Mouse (Mus musculus) frontal cortex, postnatal 14 days (tissue): ENCODE results near the gene Pin1.

Experiments used
- DNase-seq, 2 experiments: peaks; one replicate each; pipeline ENCODE4 v3.0.0; 2022; ENCODE audit warnings: low spot score in 2 of 2

The Pin1 gene

DNA sequence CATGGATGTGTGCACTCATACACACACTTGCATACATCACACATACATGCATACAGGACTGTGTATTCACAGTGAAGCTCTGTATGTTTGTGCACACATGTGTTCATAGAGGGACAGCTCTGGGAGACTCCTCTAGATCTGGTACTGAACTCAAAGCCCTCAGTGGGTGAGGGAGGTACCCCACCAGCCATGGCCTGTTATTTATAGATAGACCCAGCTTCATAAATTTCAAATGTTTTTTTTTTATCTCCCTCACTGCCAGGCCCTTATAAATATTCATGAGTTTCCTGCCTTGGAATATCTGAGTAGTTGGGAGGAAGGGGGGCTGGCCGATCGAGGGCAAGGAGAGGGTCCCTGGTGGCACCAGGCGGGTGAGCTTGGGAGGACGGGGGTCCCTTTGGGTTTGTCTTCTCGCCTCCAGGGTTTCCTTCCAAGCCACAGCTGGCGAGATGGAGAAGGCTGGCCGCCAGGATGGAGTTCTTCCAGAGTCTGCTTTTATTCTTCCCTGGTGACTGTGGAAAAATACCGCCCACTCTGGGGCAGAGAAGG, 52.0 kb downstream of the Pin1 start:
- DNase-seq = peak in 1 of 2 experiments; percentile 36

DNA sequence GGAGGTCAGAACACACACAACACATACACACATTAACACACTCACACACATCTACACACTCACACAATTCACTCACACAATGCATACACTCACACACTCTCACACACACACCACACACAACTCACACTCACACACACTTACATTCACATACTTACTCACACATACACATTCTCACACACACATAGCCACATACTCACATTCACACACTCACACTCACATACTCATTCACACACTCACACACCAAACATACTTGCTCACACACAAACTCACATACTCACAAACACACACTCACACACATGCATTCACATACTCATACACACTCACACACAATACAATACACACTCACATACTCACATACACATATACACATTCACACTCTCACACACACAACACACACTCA, 53.5 kb downstream of the Pin1 start:
- no peak for DNase-seq

DNA sequence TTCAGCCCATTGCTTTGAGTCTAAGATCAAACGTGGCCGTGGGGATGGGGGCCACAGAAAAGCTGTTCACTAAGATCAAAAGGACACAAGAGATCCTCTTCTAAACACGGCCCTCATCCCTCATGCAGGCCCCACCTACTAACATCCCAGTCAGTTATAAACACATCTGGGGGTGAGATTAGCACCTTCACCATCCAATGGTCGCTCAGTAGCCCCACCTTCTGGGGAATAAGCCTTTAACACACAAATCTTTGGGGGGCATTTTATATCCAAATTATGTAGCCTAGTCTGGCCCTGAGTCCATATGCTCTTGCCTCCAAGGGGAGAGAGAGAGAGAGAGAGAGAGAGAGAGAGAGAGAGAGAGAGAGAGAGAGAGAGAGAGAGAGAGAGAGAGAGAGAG, 54.1 kb downstream of the Pin1 start:
- DNase-seq = no peak

GRCm38 (mm10) chr9:20710471-20710870, 58.6 kb downstream of the Pin1 start:
- no peak for DNase-seq

DNA sequence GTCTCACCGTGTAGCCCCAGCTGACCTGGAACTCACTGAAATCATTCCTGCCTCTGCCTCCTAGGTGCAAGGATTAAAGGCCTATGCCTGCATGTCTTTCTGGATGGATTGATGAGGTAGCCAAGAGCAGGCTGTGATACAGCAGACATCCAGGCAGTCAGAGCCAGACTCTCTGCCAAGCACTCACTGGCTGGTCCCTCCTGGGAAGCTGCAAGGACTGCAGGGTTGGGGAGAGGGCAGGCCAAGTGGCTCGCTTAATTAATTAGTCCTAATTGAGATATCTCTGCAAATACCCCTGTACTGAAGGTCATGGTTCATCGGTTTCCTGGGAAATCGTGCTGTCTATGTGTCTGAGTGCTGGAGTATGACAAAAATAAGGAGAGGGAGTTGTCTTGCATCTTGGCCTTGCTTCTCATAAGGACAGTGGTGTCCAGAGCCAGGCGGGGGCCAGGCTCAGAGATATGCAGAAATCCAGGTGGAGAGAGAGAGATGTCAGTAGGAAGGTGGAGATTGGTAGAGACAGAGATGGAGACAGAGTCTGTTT, 61.1 kb downstream of the Pin1 start:
- no peak for DNase-seq

DNA sequence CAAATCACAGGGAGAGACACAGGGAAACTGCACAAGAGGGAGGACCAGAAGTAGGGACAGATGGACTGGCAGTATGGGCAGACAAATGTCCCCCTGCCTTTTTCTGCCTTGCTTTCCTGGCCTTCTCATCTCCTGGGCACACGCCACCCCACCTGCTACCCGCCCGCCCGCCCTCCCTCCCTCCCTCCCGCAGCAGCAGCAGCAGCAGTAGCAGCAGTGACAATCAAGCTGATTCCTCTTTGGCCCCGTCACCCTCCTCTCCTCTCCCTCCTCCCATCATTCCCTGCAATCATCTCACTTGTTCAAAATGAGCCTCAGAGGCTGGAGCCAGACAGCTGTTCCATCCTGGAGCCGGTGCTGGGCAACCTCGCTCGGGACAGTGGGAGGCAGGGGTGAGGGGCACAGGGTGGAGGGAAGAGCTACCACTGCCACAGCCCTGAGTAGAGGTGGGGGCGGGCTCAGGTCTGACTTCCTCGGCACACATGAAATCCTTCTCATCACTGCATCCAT, 61.6 kb downstream of the Pin1 start:
- no peak for DNase-seq

DNA sequence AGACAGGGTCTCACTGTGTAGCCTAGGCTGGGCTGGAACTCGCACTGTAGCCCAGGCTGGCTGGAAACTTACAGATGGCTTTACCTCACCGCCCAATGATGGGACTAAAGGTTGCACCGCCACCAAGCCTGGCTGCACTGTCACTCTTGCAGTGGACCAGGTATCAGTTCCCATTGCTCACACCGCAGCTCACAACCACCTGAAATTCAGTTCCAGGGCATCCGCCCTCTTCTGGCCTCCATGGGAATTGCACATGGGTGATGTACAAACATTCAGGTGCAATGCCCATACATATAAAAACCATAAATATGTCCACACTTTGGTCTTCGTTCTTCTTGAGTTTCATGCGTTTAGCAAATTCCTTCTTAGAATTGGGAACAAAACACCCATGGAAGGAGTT, 63.4 kb downstream of the Pin1 start:
- DNase-seq = no peak
